Mouse (Mus musculus) small intestine, adult 2 months (tissue): ENCODE measurements around the gene Myom1. TPM values are rescaled to one million over a fixed set of nuclear protein-coding genes. Genes with fewer than 3 reads are reported as not detected.

ENCODE experiments used
- H3K27ac ChIP-seq: fragments of 200-500 bp; 2 replicates; pipeline ENCODE4 v1.5.1; 2012; ENCODE audit warnings: low read depth, low read length, control low read depth, inconsistent platforms; ENCODE audit not compliant: insufficient read depth
- H3K27me3 ChIP-seq: fragments of 200-500 bp; 2 replicates; pipeline ENCODE4 v1.6.1; 2012; ENCODE audit warnings: mild to moderate bottlenecking, moderate library complexity, low read length, inconsistent platforms; ENCODE audit not compliant: control insufficient read depth, insufficient read depth
- H3K36me3 ChIP-seq: fragments of 200-500 bp; 2 replicates; pipeline ENCODE4 v1.6.1; 2012; ENCODE audit warnings: mild to moderate bottlenecking, low read length, control low read depth, inconsistent platforms; ENCODE audit not compliant: control insufficient read depth, insufficient read depth
- H3K4me1 ChIP-seq: fragments of 200-500 bp; 2 replicates; pipeline ENCODE4 v1.6.1; 2012; ENCODE audit warnings: low read length, inconsistent platforms, mixed read lengths; ENCODE audit not compliant: control insufficient read depth, insufficient read depth, insufficient read length
- H3K4me3 ChIP-seq: fragments of 200-500 bp; 2 replicates; pipeline ENCODE4 v1.5.1; 2012; ENCODE audit warnings: low read depth, mild to moderate bottlenecking, control low read depth, inconsistent platforms, low read length, moderate library complexity
- CTCF ChIP-seq: fragments of 200-500 bp; IDR thresholded peaks from 2 replicates; pipeline ENCODE4 v1.5.1; 2012; ENCODE audit warnings: low read depth, mild to moderate bottlenecking, control low read depth, inconsistent platforms, low read length, moderate library complexity, mixed read lengths; ENCODE audit not compliant: insufficient replicate concordance, insufficient read length; ENCODE audit errors: extremely low read depth
- POLR2A ChIP-seq: fragments of 200-500 bp; IDR thresholded peaks from 2 replicates; pipeline ENCODE4 v1.6.1; 2012; ENCODE audit warnings: low read depth, mild to moderate bottlenecking, control low read depth, inconsistent platforms, low read length, moderate library complexity
- WGBS: fragments of 180-500 bp; shearing (Covaris S2); methylation state at CpG from one replicate; pipeline ENCODE4 v1.1.7; 2018; 5-methylcytosine and 5-hydroxymethylcytosine counted together
- polyA plus RNA-seq: library from polyadenylated mRNA; depleted of rRNA; stranded (reverse); fragments of >200 nt; gene quantifications from 2 replicates; pipeline ENCODE4 v1.2.3, GENCODE M21; 2012

The Myom1 gene
- polyA plus RNA-seq, 1 experiment = 3.1 TPM

- no peak overlapping the region for H3K4me3 ChIP-seq
- no peak overlapping the region for H3K27ac ChIP-seq
- peaks cover 4% of the 10 kb centered on the region; the same call in 1 of the 2 replicates for H3K4me1 ChIP-seq
- H3K36me3 ChIP-seq = no peaks in the 10 kb centered on the region
- TF ChIP-seq POLR2A (no peak), CTCF (no peak)
- H3K27me3 ChIP-seq = no peaks in the 10 kb centered on the region
Observed at GRCm38 (mm10) chr17:71132221-71132620, 129.8 kb downstream of the Myom1 start.

GRCm38 (mm10) chr17:71132856-71133439 lies 130.5 kb downstream of the Myom1 start:
- no peaks in the 10 kb centered on the region for H3K27me3 ChIP-seq
- TF ChIP-seq POLR2A (no peak), CTCF (no peak)
- H3K36me3 ChIP-seq = no peaks in the 10 kb centered on the region
- WGBS = 87% methylated on average over 11 of the region's 11 CpGs
- H3K27ac ChIP-seq = no peak overlapping the region
- peaks cover 2% of the 10 kb centered on the region; the same call in 1 of the 2 replicates for H3K4me1 ChIP-seq
- no peak overlapping the region for H3K4me3 ChIP-seq

DNA sequence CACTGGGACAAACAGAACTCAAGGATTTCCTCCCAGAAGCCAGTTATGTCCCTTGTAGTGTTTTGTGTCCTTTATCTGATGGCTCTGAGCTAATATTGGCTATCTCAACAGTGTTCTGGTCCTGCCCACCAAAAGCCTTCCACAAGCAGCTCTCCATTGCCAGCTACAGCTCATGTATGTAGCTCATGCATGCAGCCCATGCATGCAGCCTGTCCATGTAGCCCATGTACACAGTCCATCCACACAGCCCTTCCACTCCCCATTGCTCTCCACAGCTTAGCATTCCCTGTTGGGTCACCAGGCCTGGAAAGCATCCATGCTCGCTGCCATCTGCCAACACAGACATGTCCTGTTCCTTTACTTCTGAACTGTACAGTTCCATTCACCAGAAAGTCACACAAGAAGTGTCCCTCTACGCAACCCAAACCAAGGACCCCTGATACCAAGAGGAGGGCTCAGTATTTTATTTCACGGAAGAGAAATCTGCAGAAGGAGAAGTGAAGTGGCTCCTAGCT lies 132.1 kb downstream of the Myom1 start:
- H3K27me3 ChIP-seq = no peaks in the 10 kb centered on the region
- H3K4me3 ChIP-seq = no peak overlapping the region
- TF ChIP-seq CTCF = no peak
- TF ChIP-seq POLR2A = no peak
- WGBS = 92% methylated on average over 3 of the region's 3 CpGs
- H3K36me3 ChIP-seq = no peaks in the 10 kb centered on the region
- peak overlapping the region; percentile 70 for H3K27ac ChIP-seq
- no peaks in the 10 kb centered on the region for H3K4me1 ChIP-seq

DNA sequence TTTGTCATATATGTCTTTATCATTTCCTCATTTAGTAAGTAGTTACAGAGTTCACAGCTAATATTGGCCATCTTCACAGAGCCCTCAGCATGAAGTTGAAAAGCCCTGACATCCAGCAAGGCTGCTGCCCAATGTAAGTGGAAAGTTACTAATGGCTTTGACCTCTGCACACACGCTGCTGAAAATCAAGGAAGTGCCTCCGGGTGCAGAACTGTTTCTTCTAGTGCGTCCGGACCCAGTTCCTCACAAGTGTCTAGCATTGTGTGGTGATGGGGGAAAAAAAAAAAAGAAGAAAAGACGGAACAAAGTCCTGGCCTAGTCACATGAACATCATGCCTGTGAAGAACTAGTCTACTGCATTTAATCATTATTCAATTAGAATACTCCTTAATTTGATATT lies 132.7 kb downstream of the Myom1 start:
- Histone ChIP-seq H3K27me3 (no peaks in the 10 kb centered on the region), H3K4me3 (no peak overlapping the region), H3K27ac (peak overlapping the region; percentile 70), H3K4me1 (no peaks in the 10 kb centered on the region), H3K36me3 (no peaks in the 10 kb centered on the region)
- TF ChIP-seq POLR2A = no peak
- no peak for TF ChIP-seq CTCF
- WGBS = 48% methylated on average over 5 of the region's 5 CpGs

- H3K4me1 ChIP-seq = no peaks in the 10 kb centered on the region
- H3K27ac ChIP-seq = no peak overlapping the region
- H3K4me3 ChIP-seq = no peak overlapping the region
- no peaks in the 10 kb centered on the region for H3K36me3 ChIP-seq
- TF ChIP-seq POLR2A (no peak), CTCF (no peak)
- WGBS = 87% methylated on average over 5 of the region's 5 CpGs
- no peaks in the 10 kb centered on the region for H3K27me3 ChIP-seq
Observed at GRCm38 (mm10) chr17:71135866-71136265, 133.4 kb downstream of the Myom1 start.

GRCm38 (mm10) chr17:71136384-71137333 lies 134.2 kb downstream of the Myom1 start:
- H3K4me3 ChIP-seq = no peak overlapping the region
- no peak overlapping the region for H3K27ac ChIP-seq
- no peaks in the 10 kb centered on the region for H3K27me3 ChIP-seq
- TF ChIP-seq POLR2A = no peak
- TF ChIP-seq CTCF = no peak
- WGBS = 76% methylated on average over 16 of the region's 16 CpGs
- H3K36me3 ChIP-seq = no peaks in the 10 kb centered on the region
- H3K4me1 ChIP-seq = no peaks in the 10 kb centered on the region

GRCm38 (mm10) chr17:71137334-71137721 lies 134.9 kb downstream of the Myom1 start:
- H3K4me1 ChIP-seq = no peaks in the 10 kb centered on the region
- TF ChIP-seq POLR2A (no peak), CTCF (no peak)
- whole genome bisulfite sequencing = 86% methylated on average over 2 of the region's 2 CpGs

More at GRCm38 (mm10) chr17:71137334-71137721, 134.9 kb downstream of the Myom1 start:
- Histone ChIP-seq H3K36me3 (no peaks in the 10 kb centered on the region), H3K27ac (no peak overlapping the region), H3K27me3 (no peaks in the 10 kb centered on the region), H3K4me3 (no peak overlapping the region)
